Mouse (Mus musculus) testis, adult 2 months (tissue): Measurements from ENCODE around the gene Aff1. TPM values are rescaled to one million over a fixed set of nuclear protein-coding genes. Genes with fewer than 3 reads are reported as not detected.

Source experiments
- H3K27ac ChIP-seq: fragments of 200-500 bp; 2 replicates; pipeline ENCODE4 v1.5.1; 2012; ENCODE audit warnings: low read depth, low read length; ENCODE audit not compliant: control insufficient read depth, insufficient read depth
- H3K27me3 ChIP-seq: fragments of 200-500 bp; 2 replicates; pipeline ENCODE4 v1.6.1; 2012; ENCODE audit warnings: mild to moderate bottlenecking, low read length, moderate library complexity; ENCODE audit not compliant: control insufficient read depth, insufficient read depth
- H3K36me3 ChIP-seq: fragments of 200-500 bp; 2 replicates; pipeline ENCODE4 v1.6.1; 2012; ENCODE audit warnings: mild to moderate bottlenecking, low read length; ENCODE audit not compliant: control insufficient read depth, insufficient read depth
- H3K4me1 ChIP-seq: fragments of 200-500 bp; 2 replicates; pipeline ENCODE4 v1.6.1; 2012; ENCODE audit warnings: low read length; ENCODE audit not compliant: control insufficient read depth, insufficient read depth
- H3K4me3 ChIP-seq: fragments of 200-500 bp; 2 replicates; pipeline ENCODE4 v1.5.1; 2012; ENCODE audit warnings: low read depth, mild to moderate bottlenecking, low read length, moderate library complexity, mixed read lengths; ENCODE audit not compliant: control insufficient read depth
- CTCF ChIP-seq: fragments of 200-500 bp; IDR thresholded peaks from 2 replicates; pipeline ENCODE4 v1.5.1; 2012; ENCODE audit warnings: low read depth, mild to moderate bottlenecking, inconsistent platforms, low read length, moderate library complexity; ENCODE audit not compliant: control insufficient read depth, insufficient read depth, insufficient replicate concordance
- POLR2A ChIP-seq: fragments of 200-500 bp; IDR thresholded peaks from 2 replicates; pipeline ENCODE4 v1.6.1; 2012; ENCODE audit warnings: low read depth, mild to moderate bottlenecking, inconsistent platforms, low read length, moderate library complexity; ENCODE audit not compliant: control insufficient read depth
- polyA plus RNA-seq: library from polyadenylated mRNA; depleted of rRNA; stranded (reverse); fragments of >200 nt; gene quantifications from 2 replicates; pipeline ENCODE4 v1.2.3, GENCODE M21; 2012

Gene Aff1
- polyA plus RNA-seq, 1 experiment, result 1.3 TPM

- H3K27ac ChIP-seq, result no peak overlapping the region
- H3K4me1 ChIP-seq, result no peaks in the 10 kb centered on the region
- TF ChIP-seq POLR2A (no peak), CTCF (no peak)
- no peaks in the 10 kb centered on the region for H3K36me3 ChIP-seq
- no peaks in the 10 kb centered on the region for H3K27me3 ChIP-seq
- no peak overlapping the region for H3K4me3 ChIP-seq
These were observed 10.4 kb downstream of the Aff1 start for GRCm38 (mm10) chr5:103702527-103702926.

- no peak for TF ChIP-seq POLR2A
- TF ChIP-seq CTCF, result no peak
- H3K27ac ChIP-seq, result no peak overlapping the region
These were observed 13.2 kb downstream of the Aff1 start for GRCm38 (mm10) chr5:103705331-103705730.

GRCm38 (mm10) chr5:103705874-103706273 is 13.7 kb downstream of the Aff1 start:
- Histone ChIP-seq H3K27ac (no peak overlapping the region), H3K27me3 (no peaks in the 10 kb centered on the region), H3K36me3 (no peaks in the 10 kb centered on the region), H3K4me3 (no peak overlapping the region), H3K4me1 (no peaks in the 10 kb centered on the region)
- TF ChIP-seq POLR2A (no peak), CTCF (no peak)

More at GRCm38 (mm10) chr5:103705331-103705730, 13.2 kb downstream of the Aff1 start:
- no peaks in the 10 kb centered on the region for H3K36me3 ChIP-seq
- no peak overlapping the region for H3K4me3 ChIP-seq
- H3K27me3 ChIP-seq, result no peaks in the 10 kb centered on the region
- no peaks in the 10 kb centered on the region for H3K4me1 ChIP-seq

DNA sequence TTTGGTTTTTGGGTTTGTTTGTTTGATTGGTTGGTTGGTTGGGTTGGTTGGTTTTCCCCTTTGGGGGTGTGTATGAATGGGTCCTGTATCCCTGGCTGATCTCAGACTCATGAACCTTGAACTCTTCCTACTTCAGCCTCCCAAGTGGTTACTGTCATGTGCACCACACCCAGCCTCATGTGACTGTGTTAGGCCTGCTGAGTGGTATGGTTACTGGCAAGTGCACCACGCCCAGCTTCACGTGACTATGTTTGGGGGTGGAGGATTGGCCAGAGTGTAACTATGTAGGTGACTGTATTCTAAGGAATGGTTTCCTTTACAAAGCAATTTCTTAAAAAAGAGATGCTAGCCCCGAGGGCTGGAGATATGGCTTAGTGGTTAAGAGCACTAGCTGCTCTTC is 16.9 kb downstream of the Aff1 start:
- no peak for TF ChIP-seq POLR2A
- no peak for TF ChIP-seq CTCF
- H3K4me3 ChIP-seq, result no peak overlapping the region
- H3K4me1 ChIP-seq, result peaks cover 3% of the 10 kb centered on the region
- H3K36me3 ChIP-seq, result no peaks in the 10 kb centered on the region
- no peaks in the 10 kb centered on the region for H3K27me3 ChIP-seq
- no peak overlapping the region for H3K27ac ChIP-seq

DNA sequence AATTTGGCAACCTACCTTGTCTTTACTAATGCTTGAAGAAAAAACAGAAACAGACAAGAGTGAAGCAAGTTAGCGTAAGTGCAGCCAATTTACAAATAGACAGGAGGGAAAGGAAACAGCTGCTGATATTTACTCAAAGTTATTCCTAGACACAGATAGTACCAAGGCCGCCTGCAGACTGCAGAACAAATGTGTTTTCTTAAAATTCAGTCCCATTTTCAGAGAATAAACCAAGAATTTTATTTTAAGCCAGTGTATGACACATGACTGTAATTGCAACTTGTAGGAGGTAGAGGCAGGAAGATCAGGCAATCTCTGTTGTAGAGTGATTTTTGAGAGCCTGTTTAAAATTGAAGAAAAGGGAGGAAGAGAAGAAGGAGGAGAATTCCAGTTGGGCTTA is 19.7 kb downstream of the Aff1 start:
- Histone ChIP-seq H3K4me1 (peaks cover 3% of the 10 kb centered on the region), H3K4me3 (no peak overlapping the region), H3K27ac (no peak overlapping the region; the same call in 1 of the 2 replicates), H3K36me3 (no peaks in the 10 kb centered on the region), H3K27me3 (no peaks in the 10 kb centered on the region)
- TF ChIP-seq POLR2A (no peak), CTCF (no peak)

DNA sequence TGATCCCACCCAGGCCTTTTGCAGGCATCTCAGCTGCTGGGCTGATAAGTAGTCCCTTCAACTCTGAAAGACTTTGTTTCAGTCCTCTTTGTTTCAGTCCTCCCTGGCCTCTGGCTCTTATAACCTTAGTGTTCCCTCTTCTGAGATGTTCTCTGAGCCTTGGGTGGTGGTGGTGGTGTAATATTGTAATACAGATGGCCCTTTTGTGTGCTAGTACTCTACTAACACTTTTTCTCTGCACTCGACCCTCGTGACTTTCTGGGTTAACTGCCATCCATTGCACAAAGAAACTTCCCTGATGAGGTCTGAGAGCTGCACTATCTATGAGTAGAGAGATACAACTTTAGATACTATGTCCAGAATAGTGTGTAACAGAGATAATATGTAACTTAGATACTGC is 21.2 kb downstream of the Aff1 start:
- Histone ChIP-seq H3K36me3 (no peaks in the 10 kb centered on the region), H3K27ac (0 out of 2 replicates have a peak overlapping the region, but pooled peaks have one; percentile 50), H3K27me3 (no peaks in the 10 kb centered on the region), H3K4me1 (peaks cover 3% of the 10 kb centered on the region), H3K4me3 (no peak overlapping the region)
- TF ChIP-seq CTCF (no peak), POLR2A (no peak)

DNA sequence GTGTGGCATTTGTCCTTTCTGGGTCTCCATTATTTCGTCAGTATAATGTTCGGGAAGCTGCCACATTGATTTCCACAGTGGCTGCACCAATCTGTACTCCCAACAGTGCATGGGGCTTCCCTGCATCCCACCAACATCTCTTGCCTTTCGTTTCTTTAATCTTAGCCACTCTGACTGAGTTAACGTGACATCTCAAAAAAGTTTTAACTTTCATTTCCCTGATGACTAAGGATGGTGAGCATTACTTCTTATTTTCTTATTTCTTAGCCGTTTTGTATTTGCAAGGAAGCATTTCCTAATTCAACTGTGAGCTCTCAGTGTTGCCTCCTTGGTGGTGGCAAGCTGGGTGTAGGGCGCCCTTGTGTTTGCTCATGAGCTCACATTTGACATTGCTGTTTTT is 22.8 kb downstream of the Aff1 start:
- TF ChIP-seq POLR2A (no peak), CTCF (no peak)
- H3K27ac ChIP-seq, result no peak overlapping the region
- H3K36me3 ChIP-seq, result no peaks in the 10 kb centered on the region
- H3K4me1 ChIP-seq, result peaks cover 3% of the 10 kb centered on the region
- no peaks in the 10 kb centered on the region for H3K27me3 ChIP-seq
- no peak overlapping the region for H3K4me3 ChIP-seq
